Mouse (Mus musculus): Measurements from ENCODE around the gene Wdr93.

GRCm38 (mm10) chr7:79710130-79710607 lies 32.8 kb upstream of the Wdr93 start:
- TF ChIP-seq ZC3H11A (IDR thresholded peaks at IDR 0.05; ENCODE audit: borderline replicate concordance, low read depth, low read length) (no peak), MAFK (IDR thresholded peaks at IDR 0.05; ENCODE audit: insufficient read depth, low read depth, low read length) (no peak), CHD2 (IDR thresholded peaks at IDR 0.05; ENCODE audit: low read depth, low read length) (no peak), HCFC1 (IDR thresholded peaks at IDR 0.05; ENCODE audit: borderline replicate concordance, insufficient read depth, low read length) (0 out of 2 replicates have a peak, but pooled peaks have one; percentile 33)

Measured in ES-E14 (cell line).